In the genomic region with DNA sequence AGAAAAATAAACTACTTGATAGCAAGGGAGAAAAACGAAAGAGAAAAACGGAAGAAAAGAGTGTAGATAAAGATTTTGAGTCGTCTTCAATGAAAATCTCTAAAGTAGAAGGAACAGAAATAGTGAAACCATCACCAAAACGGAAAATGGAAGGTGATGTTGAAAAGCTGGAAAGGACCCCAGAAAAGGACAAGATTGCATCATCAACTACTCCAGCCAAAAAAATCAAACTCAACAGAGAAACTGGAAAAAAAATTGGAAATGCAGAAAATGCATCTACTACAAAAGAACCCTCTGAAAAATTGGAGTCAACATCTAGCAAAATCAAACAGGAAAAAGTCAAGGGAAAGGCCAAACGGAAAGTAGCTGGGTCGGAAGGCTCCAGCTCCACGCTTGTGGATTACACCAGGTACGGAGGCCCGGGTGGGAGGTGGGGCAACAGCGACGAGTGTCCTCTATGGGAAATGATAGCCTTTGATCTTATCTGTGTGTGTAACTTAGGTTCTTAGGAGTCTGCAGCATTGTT, we compare ENCODE assay signal across 25 mouse cellular contexts. TPM values are rescaled to one million over a fixed set of nuclear protein-coding genes. Genes with fewer than 3 reads are reported as not detected.
A peak's percentile ranks its signal among the peaks of the same experiment; 100 is the strongest.
DNase-seq lines count a peak whose midpoint lies in the region; ATAC-seq and TF ChIP-seq lines count a peak whose summit lies in the region.
"Had no signal": no experiment of that assay in that cellular context is flagged by ENCODE, and none has a peak within 500 bp of the region (broad histone marks: within the 10 kb centered on the region; RNA-seq: fewer than 3 reads in every experiment).

No protein-coding gene starts in this region.

- WGBS in lung, postnatal 0 days: 58% methylated on average over 11 of the region's 11 CpGs

- H3K4me3 ChIP-seq in lung, postnatal 0 days (ENCODE audit: low read depth, low read length): no peak overlapping the region
- H3K4me3 ChIP-seq: heart, embryonic 15.5 days; hindbrain, embryonic 10.5 days; hindbrain, embryonic 15.5 days; limb, embryonic 12.5 days had no signal

- H3K4me1 ChIP-seq in lung, postnatal 0 days (ENCODE audit: insufficient read depth, low read depth, low read length): no peaks in the 10 kb centered on the region
- H3K4me1 ChIP-seq: heart, embryonic 15.5 days; hindbrain, embryonic 10.5 days; hindbrain, embryonic 15.5 days; limb, embryonic 12.5 days had no signal

- no peak for TF ChIP-seq EP300 in lung, postnatal 0 days (IDR thresholded peaks at IDR 0.05)

- peak; percentile 33 for DNase-seq in gastrocnemius, adult 18-20 months (ENCODE audit: low spot score)
- no peak for DNase-seq in gastrocnemius, postnatal 10 days
- peak; percentile 24 to 59 for DNase-seq in heart, adult 9 months (ENCODE audit: low spot score in 2 of 2)
- DNase-seq in heart, postnatal 14 days: no peak
- DNase-seq in lung, postnatal 0 days (ENCODE audit: low spot score): peak; percentile 60
- no peak for DNase-seq in lung, postnatal 14 days
- peak; percentile 33 for DNase-seq in lung, postnatal 25 days (ENCODE audit: low spot score)
- DNase-seq in kidney, postnatal 4 days: no peak
- DNase-seq: adrenal gland, postnatal 10 days; cerebellum, adult 11 months; cerebellum, adult 9-10 months; cerebellum, postnatal 36 days; liver, postnatal 0 days; right cerebral cortex, adult 18-20 months; spleen, adult 18-20 months; thymus, postnatal 36 days had no signal

- peaks cover 46% of the 10 kb centered on the region for H3K36me3 ChIP-seq in lung, postnatal 0 days (ENCODE audit: insufficient read depth, low read length)

- intact Hi-C loops in heart, postnatal 14 days (cut with DNase I): loop anchor here (5.0 to 10.0 kb wide), 2 partner anchors 182 to 395 kb away; no protein-coding TSS in a partner anchor

- ATAC-seq in lung, postnatal 0 days: no peak
- ATAC-seq: forebrain, embryonic 14.5 days; inflammation-experienced regulatory T-cells, adult 6 months; liver, postnatal 0 days; midbrain, embryonic 16.5 days had no signal

- no peak overlapping the region for H3K4me2 ChIP-seq in lung, postnatal 0 days (replicated peaks; ENCODE audit: low read depth, low read length)
- H3K4me2 ChIP-seq: heart, embryonic 15.5 days; hindbrain, embryonic 15.5 days; limb, embryonic 12.5 days; liver, embryonic 11.5 days; midbrain, embryonic 11.5 days had no signal

- no peaks in the 10 kb centered on the region for H3K9me3 ChIP-seq in lung, postnatal 0 days (ENCODE audit: low read length)
- H3K9me3 ChIP-seq: heart, embryonic 15.5 days; hindbrain, embryonic 10.5 days; hindbrain, embryonic 15.5 days; limb, embryonic 12.5 days had no signal

- no peak overlapping the region for H3K9ac ChIP-seq in lung, postnatal 0 days (replicated peaks; ENCODE audit: low read depth)
- H3K9ac ChIP-seq: heart, embryonic 15.5 days; hindbrain, embryonic 15.5 days; limb, embryonic 12.5 days; liver, postnatal 0 days had no signal

- no peaks in the 10 kb centered on the region for H3K27me3 ChIP-seq in lung, postnatal 0 days (replicated peaks; ENCODE audit: insufficient read depth, low read length)
- H3K27me3 ChIP-seq: heart, embryonic 15.5 days; hindbrain, embryonic 15.5 days; limb, embryonic 12.5 days had no signal

- TF ChIP-seq CTCF in lung, postnatal 0 days (IDR thresholded peaks at IDR 0.05): no peak

- H3K27ac ChIP-seq in lung, postnatal 0 days (ENCODE audit: low read length): no peak overlapping the region
- H3K27ac ChIP-seq: heart, embryonic 15.5 days; hindbrain, embryonic 10.5 days; hindbrain, embryonic 15.5 days; limb, embryonic 12.5 days had no signal

RNA-seq across cellular contexts. Expression of gene Rbbp6, which starts 34.4 kb away (rescaled TPM):
- total RNA-seq in gastrocnemius, adult 18-20 months (2021): 10 to 100 TPM; 23.4 to 24.5 TPM
- total RNA-seq in gastrocnemius, postnatal 10 days (2021): 10 to 100 TPM; 31.4 to 38.8 TPM
- 10 to 100 TPM; 40.5 to 42.2 TPM for total RNA-seq in heart, postnatal 14 days (2021)
- polyA plus RNA-seq in lung, postnatal 0 days (2015; fragmentation: Nextera tagmentation; extraction: Ambion mirVana): 18.3 and 19.6 TPM in 2 replicates

Comparison
In these comparisons a context has a peak if more than half of its experiments do, and no peak if none do; other contexts are left out.
1. DNase-seq: peak in gastrocnemius, adult 18-20 months (single experiment), heart, adult 9 months (2 of 2), lung, postnatal 0 days (single experiment) and lung, postnatal 25 days (single experiment); none in gastrocnemius, postnatal 10 days (single experiment), heart, postnatal 14 days (0 of 2), lung, postnatal 14 days (single experiment) and kidney, postnatal 4 days (0 of 2).